Mouse (Mus musculus) myocyte (in vitro differentiated cells): ENCODE results near the gene Cox11.

Experiments
- E2F4 ChIP-seq: IDR thresholded peaks from one replicate; pipeline ENCODE4 v1.6.1; 2011; ENCODE audit warnings: mild to moderate bottlenecking, control low read depth, moderate library complexity; ENCODE audit not compliant: insufficient read depth
- MAX ChIP-seq: IDR thresholded peaks from one replicate; pipeline ENCODE4 v1.6.1; 2011; ENCODE audit warnings: low read depth, mild to moderate bottlenecking, control low read depth
- MYOD1 ChIP-seq, 3 experiments: IDR thresholded peaks; one replicate each; pipeline ENCODE4 v1.6.1; 2011; ENCODE audit warnings: control low read depth in 2 of 3, low read depth in 2 of 3, mild to moderate bottlenecking in 2 of 3, moderate library complexity in 1 of 3; ENCODE audit not compliant: insufficient read length in 2 of 3, control insufficient read depth in 1 of 3
- POLR2A ChIP-seq: IDR thresholded peaks from one replicate; pipeline ENCODE4 v1.6.1; 2011; ENCODE audit warnings: low read depth, mild to moderate bottlenecking, control low read depth, moderate library complexity; ENCODE audit not compliant: insufficient read length
- POLR2AphosphoS2 ChIP-seq: IDR thresholded peaks from one replicate; pipeline ENCODE4 v1.6.1; 2011; ENCODE audit warnings: low read depth, control low read depth; ENCODE audit not compliant: insufficient read length
- TCF12 ChIP-seq: IDR thresholded peaks from one replicate; pipeline ENCODE4 v1.6.1; 2011; ENCODE audit warnings: mild to moderate bottlenecking, control low read depth; ENCODE audit not compliant: poor library complexity, insufficient read depth, severe bottlenecking
- USF1 ChIP-seq: IDR thresholded peaks from one replicate; pipeline ENCODE4 v1.6.1; 2011; ENCODE audit warnings: low read depth, mild to moderate bottlenecking, control low read depth, moderate library complexity

DNA sequence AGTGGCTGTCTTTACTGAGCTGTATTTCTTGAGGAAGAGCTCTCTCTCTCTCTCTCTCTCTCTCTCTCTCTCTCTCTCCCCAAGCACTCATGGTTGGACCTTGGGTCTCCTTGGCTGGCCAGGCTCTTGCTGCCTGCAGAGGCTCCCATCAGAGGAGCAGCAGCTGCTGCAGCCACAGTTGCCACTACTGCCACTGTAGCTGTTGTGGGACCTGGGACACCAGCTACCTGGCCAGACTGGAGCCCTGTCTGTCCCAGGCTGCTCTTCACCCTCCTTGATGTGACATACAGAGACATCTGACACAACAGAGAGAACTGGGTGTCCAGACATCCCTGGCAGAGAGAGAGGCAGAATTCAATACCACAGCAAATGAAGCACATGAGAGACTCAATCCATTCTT is 43.2 kb downstream of the Cox11 start:
- TF ChIP-seq MAX (no peak), TCF12 (no peak), POLR2A (no peak), POLR2AphosphoS2 (no peak), E2F4 (no peak), MYOD1 (IDR thresholded peaks at IDR 0.05; ENCODE audit: control insufficient read depth in 1 of 3, insufficient read length in 2 of 3, low read depth in 2 of 3) (no peak), USF1 (no peak)
